Mouse (Mus musculus): ENCODE measurements around the gene Mrtfa. TPM values are rescaled to one million over a fixed set of nuclear protein-coding genes. Genes with fewer than 3 reads are reported as not detected.
A peak's percentile ranks its signal among the peaks of the same experiment; 100 is the strongest.

The Mrtfa gene
- polyA plus RNA-seq, 1 experiment from 2014 or later, result 28.3 TPM

DNA sequence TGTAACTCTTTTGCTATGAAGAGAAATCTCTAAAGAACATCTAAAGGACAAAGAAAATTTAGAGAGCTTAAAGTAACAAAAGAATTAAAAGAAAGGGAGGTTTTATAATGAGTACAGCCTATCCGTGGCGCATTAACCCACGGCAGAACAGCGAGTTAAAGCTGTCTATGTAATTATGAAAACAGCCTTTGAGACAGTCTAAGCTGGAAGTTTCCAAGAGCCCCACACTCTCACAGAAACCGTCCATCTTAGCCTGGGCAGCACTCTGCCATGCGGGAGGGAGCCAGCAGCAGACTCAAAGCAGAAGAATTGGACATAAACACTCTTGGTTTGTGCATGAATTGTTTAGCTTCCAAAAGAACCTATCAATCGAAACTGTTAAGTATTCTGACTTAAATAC lies 103.0 kb downstream of the Mrtfa start:
- no peak overlapping the region for H3K27ac ChIP-seq (ENCODE audit: low read length)

DNA sequence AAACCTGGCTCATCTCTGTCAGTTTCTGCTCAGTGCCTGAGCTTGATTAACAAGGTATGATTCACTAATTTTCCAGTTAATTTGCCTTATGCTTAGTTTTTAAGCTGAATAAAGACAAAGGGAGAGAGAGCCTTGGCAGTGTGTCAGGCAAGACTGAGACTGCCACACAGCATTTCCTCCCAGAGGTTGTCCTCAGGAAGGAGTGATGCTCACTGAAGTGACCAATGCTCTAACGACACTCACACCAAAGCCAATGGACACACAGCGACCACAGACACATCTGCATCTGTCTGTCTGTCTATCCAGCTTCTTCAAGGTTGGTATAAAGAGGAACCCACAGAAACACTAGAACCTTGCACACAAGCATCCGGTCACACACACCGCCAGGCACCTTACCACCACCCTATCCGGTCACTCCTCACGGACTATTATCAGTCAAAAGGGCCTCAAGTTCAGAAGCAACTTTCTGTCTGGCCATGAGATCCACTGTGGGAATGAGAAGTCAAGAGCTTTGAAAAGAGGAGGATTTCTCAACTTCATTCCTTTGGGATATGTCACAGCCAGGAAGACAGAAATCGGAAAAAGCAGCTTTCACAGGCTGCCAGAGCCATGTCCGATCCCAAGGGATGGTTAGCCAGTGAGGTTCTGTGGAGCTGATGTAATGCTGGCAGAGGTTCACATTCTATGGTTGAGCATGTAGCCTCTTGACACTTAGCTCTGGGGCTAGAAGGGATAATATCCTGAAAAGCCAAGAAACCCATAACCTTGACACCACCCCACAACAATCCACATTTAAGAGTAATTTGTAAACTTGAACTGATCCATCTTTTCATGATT lies 103.7 kb downstream of the Mrtfa start:
- Histone ChIP-seq H3K4me2 (ENCODE audit: low read length) (no peak overlapping the region), H3K9ac (replicated peaks; ENCODE audit: low read depth, low read length) (no peak overlapping the region), H3K4me3 (replicated peaks; ENCODE audit: low read length) (no peak overlapping the region), H3K4me1 (replicated peaks; ENCODE audit: control insufficient read depth, insufficient read depth, low read length) (peaks cover 20% of the 10 kb centered on the region), H3K27me3 (replicated peaks; ENCODE audit: control insufficient read depth, insufficient read depth, low read length) (no peaks in the 10 kb centered on the region), H3K27ac (ENCODE audit: low read length) (peak overlapping the region; percentile 17; the same call in 1 of the 2 replicates), H3K9me3 (ENCODE audit: control insufficient read depth, low read length) (no peaks in the 10 kb centered on the region), H3K36me3 (ENCODE audit: control insufficient read depth, insufficient read depth) (no peaks in the 10 kb centered on the region)
- 0 out of 2 replicates have a peak, but pooled peaks have one; percentile 43 for ATAC-seq
- 64% methylated on average over 8 of the region's 8 CpGs for WGBS

More for the DNA sequence above, 103.0 kb downstream of the Mrtfa start:
- Histone ChIP-seq H3K9me3 (ENCODE audit: control insufficient read depth, low read length) (no peaks in the 10 kb centered on the region), H3K4me3 (replicated peaks; ENCODE audit: low read length) (no peak overlapping the region), H3K27me3 (replicated peaks; ENCODE audit: control insufficient read depth, insufficient read depth, low read length) (no peaks in the 10 kb centered on the region), H3K9ac (replicated peaks; ENCODE audit: low read depth, low read length) (no peak overlapping the region), H3K4me2 (ENCODE audit: low read length) (no peak overlapping the region), H3K36me3 (ENCODE audit: control insufficient read depth, insufficient read depth) (no peaks in the 10 kb centered on the region), H3K4me1 (replicated peaks; ENCODE audit: control insufficient read depth, insufficient read depth, low read length) (peaks cover 20% of the 10 kb centered on the region)
- 10% methylated on average over 7 of the region's 7 CpGs for WGBS
- 0 out of 2 replicates have a peak, but pooled peaks have one; percentile 64 for ATAC-seq

DNA sequence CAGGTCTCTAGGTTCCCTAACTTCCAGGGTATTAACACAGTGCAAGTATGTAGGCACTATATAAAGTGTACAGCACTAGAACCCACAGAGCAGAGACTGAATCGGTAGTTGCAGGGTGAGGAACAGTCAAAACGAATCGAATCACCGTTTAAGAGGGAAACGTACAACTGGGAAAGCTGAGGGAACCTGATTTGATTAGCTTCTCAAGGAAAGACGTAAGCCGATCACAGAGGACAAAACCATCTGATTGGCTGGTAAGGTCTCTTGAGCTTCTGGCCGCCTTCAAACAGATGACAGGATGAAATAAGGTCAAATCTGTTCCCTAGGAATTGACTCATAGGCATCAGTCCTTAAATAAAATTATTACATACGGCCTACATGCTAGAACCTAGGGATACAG lies 106.7 kb downstream of the Mrtfa start:
- Histone ChIP-seq H3K9ac (replicated peaks; ENCODE audit: low read depth, low read length) (no peak overlapping the region; the same call in 1 of the 2 replicates), H3K36me3 (ENCODE audit: control insufficient read depth, insufficient read depth) (no peaks in the 10 kb centered on the region), H3K4me3 (replicated peaks; ENCODE audit: low read length) (no peak overlapping the region), H3K27me3 (replicated peaks; ENCODE audit: control insufficient read depth, insufficient read depth, low read length) (no peaks in the 10 kb centered on the region), H3K9me3 (ENCODE audit: control insufficient read depth, low read length) (no peaks in the 10 kb centered on the region), H3K4me2 (ENCODE audit: low read length) (no peak overlapping the region), H3K27ac (ENCODE audit: low read length) (no peak overlapping the region), H3K4me1 (replicated peaks; ENCODE audit: control insufficient read depth, insufficient read depth, low read length) (peaks cover 20% of the 10 kb centered on the region)
- WGBS, result 95% methylated on average over 9 of the region's 9 CpGs
- ATAC-seq, result no peak

DNA sequence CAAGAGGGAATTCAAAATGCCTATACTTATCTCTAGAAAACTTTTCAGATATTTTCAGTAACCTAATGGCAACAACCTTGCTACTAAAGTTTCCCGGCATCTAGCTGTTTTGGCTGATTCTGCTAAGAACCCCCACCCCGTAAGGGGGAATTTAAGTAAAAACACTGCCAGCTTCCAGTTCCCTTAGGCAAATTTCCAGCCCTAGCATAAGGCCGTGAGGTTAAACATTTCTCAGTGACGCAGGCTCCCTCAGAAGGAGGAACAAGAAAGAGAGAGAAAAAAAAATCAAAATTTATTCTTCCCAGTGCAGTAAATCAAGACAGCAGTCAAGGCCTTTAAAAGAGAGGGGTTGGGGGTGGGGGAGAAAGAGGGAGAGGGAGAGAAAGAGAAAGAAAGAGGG lies 107.3 kb downstream of the Mrtfa start:
- no peaks in the 10 kb centered on the region for H3K36me3 ChIP-seq (ENCODE audit: control insufficient read depth, insufficient read depth)
- H3K4me3 ChIP-seq (replicated peaks; ENCODE audit: low read length), result no peak overlapping the region
- WGBS, result 51% methylated on average over 4 of the region's 4 CpGs
- no peaks in the 10 kb centered on the region for H3K27me3 ChIP-seq (replicated peaks; ENCODE audit: control insufficient read depth, insufficient read depth, low read length)
- no peak overlapping the region for H3K4me2 ChIP-seq (ENCODE audit: low read length)
- no peak for ATAC-seq
- no peaks in the 10 kb centered on the region for H3K9me3 ChIP-seq (ENCODE audit: control insufficient read depth, low read length)
- H3K4me1 ChIP-seq (replicated peaks; ENCODE audit: control insufficient read depth, insufficient read depth, low read length), result peaks cover 20% of the 10 kb centered on the region
- H3K9ac ChIP-seq (replicated peaks; ENCODE audit: low read depth, low read length), result no peak overlapping the region
- H3K27ac ChIP-seq (ENCODE audit: low read length), result no peak overlapping the region

DNA sequence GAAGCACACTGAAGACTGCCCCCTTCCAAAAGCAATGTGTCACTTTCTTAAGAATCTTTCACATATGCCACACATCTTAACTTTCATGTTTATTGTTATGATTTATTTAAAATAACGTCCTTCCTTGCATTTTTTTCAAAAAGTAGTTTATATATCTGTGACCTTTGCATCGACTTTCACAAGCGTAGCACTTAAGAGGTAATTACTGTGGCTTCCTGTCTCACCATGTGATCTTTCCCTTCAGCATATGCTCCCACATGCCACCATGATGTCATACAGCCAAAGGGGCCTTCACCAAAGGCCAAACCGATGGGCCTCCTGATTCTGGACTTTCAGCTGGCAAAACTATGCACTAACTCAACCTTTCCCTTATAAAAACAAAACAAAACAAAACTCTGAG lies 109.3 kb downstream of the Mrtfa start:
- Histone ChIP-seq H3K9me3 (ENCODE audit: control insufficient read depth, low read length) (no peaks in the 10 kb centered on the region), H3K27ac (ENCODE audit: low read length) (no peak overlapping the region), H3K27me3 (replicated peaks; ENCODE audit: control insufficient read depth, insufficient read depth, low read length) (no peaks in the 10 kb centered on the region), H3K36me3 (ENCODE audit: control insufficient read depth, insufficient read depth) (no peaks in the 10 kb centered on the region), H3K9ac (replicated peaks; ENCODE audit: low read depth, low read length) (no peak overlapping the region), H3K4me3 (replicated peaks; ENCODE audit: low read length) (no peak overlapping the region), H3K4me1 (replicated peaks; ENCODE audit: control insufficient read depth, insufficient read depth, low read length) (peaks cover 8% of the 10 kb centered on the region; the same call in 1 of the 2 replicates), H3K4me2 (ENCODE audit: low read length) (no peak overlapping the region)
- no peak for ATAC-seq
- 88% methylated on average over 4 of the region's 4 CpGs for WGBS

DNA sequence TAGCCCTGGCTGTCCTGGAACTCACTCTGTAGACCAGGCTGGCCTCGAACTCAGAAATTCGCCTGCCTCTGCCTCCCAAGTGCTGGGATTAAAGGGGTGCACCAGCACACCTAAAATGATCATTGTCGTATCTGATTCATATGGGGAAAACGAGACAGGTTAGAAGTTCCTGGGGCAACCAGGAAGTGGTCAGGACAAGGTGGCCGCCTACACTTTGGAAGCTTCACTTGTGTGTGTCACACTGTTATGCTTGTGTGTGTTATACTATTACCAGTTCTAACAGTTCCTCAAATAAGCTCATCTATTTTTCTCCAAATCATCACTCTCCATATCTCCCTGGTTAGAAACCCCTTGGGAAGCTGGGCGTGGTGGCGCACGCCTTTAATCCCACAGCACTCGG lies 110.2 kb downstream of the Mrtfa start:
- H3K36me3 ChIP-seq (ENCODE audit: control insufficient read depth, insufficient read depth), result no peaks in the 10 kb centered on the region
- no peak overlapping the region for H3K4me2 ChIP-seq (ENCODE audit: low read length)
- H3K9ac ChIP-seq (replicated peaks; ENCODE audit: low read depth, low read length), result no peak overlapping the region
- no peaks in the 10 kb centered on the region for H3K27me3 ChIP-seq (replicated peaks; ENCODE audit: control insufficient read depth, insufficient read depth, low read length)
- H3K4me3 ChIP-seq (replicated peaks; ENCODE audit: low read length), result no peak overlapping the region
- no peak for ATAC-seq
- peaks cover 8% of the 10 kb centered on the region; the same call in 1 of the 2 replicates for H3K4me1 ChIP-seq (replicated peaks; ENCODE audit: control insufficient read depth, insufficient read depth, low read length)
- 97% methylated on average over 9 of the region's 9 CpGs for WGBS
- H3K9me3 ChIP-seq (ENCODE audit: control insufficient read depth, low read length), result no peaks in the 10 kb centered on the region
- H3K27ac ChIP-seq (ENCODE audit: low read length), result no peak overlapping the region

DNA sequence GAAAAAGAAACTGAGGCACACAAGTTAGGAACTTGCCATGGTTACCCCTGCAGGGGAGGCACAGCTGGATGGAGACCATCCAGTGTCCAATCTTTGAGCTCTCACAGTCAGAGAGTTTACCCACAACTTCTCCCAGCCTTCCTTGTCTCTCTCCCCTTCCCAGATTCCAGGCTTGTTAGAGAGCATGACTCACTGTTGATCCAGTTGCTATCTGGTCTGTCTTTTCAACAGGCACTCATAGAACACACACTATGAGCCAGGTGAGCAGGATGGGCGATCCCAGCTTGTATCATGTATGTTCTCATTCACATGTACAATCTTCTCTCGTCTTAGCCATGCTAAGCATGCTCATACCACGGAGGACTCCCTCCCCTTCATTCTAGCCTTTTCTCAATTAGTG lies 111.3 kb downstream of the Mrtfa start:
- Histone ChIP-seq H3K27me3 (replicated peaks; ENCODE audit: control insufficient read depth, insufficient read depth, low read length) (no peaks in the 10 kb centered on the region), H3K4me3 (replicated peaks; ENCODE audit: low read length) (no peak overlapping the region), H3K9ac (replicated peaks; ENCODE audit: low read depth, low read length) (no peak overlapping the region), H3K36me3 (ENCODE audit: control insufficient read depth, insufficient read depth) (no peaks in the 10 kb centered on the region), H3K4me1 (replicated peaks; ENCODE audit: control insufficient read depth, insufficient read depth, low read length) (peaks cover 8% of the 10 kb centered on the region; the same call in 1 of the 2 replicates), H3K4me2 (ENCODE audit: low read length) (no peak overlapping the region), H3K27ac (ENCODE audit: low read length) (no peak overlapping the region), H3K9me3 (ENCODE audit: control insufficient read depth, low read length) (no peaks in the 10 kb centered on the region)
- ATAC-seq, result no peak
- 91% methylated on average over 3 of the region's 3 CpGs for WGBS

DNA sequence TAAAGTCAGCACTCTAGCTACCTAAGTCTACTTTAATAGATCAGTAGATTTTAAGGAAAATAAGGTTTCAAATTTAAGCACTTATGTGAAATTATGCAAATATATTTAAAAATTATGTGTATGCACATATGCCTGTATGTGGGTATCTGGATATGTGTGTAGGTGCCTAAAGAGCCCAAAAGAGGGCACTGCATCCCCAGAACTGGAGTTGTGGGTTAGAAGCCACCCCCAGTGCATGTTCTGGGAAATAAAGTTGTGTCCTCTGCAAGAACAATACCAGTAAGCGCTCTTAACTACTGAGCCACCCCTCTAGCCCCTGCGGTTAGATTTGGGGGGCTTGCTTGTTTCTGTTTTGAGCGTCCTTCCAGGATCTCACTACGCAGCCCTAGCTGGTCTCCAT lies 113.0 kb downstream of the Mrtfa start:
- H3K27ac ChIP-seq (ENCODE audit: low read length), result no peak overlapping the region
- no peaks in the 10 kb centered on the region for H3K9me3 ChIP-seq (ENCODE audit: control insufficient read depth, low read length)
- WGBS, result 95% methylated on average over 4 of the region's 4 CpGs
- no peak overlapping the region for H3K4me2 ChIP-seq (ENCODE audit: low read length)
- ATAC-seq, result no peak
- no peaks in the 10 kb centered on the region for H3K27me3 ChIP-seq (replicated peaks; ENCODE audit: control insufficient read depth, insufficient read depth, low read length)
- no peak overlapping the region for H3K4me3 ChIP-seq (replicated peaks; ENCODE audit: low read length)
- no peak overlapping the region for H3K9ac ChIP-seq (replicated peaks; ENCODE audit: low read depth, low read length)
- no peaks in the 10 kb centered on the region for H3K36me3 ChIP-seq (ENCODE audit: control insufficient read depth, insufficient read depth)
- no peaks in the 10 kb centered on the region for H3K4me1 ChIP-seq (replicated peaks; ENCODE audit: control insufficient read depth, insufficient read depth, low read length)

DNA sequence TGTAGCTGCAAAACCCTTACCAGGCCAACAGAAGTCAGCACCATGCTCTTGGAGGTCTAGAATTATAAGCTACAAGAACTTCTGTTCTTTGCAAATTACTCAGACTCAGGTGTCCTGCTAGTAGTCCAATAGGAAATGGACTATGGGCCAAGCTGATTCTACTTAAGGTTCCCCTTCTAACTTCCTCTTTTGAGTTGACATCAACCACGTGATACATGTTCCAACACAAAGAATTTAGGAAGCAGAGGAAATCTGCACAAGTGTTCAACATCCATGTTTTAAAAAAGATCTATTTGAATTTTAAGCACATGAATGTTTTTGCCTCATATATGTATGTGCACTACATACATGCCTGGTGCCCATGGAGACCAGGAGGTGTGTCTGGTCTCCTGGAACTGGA lies 116.0 kb downstream of the Mrtfa start:
- Histone ChIP-seq H3K36me3 (ENCODE audit: control insufficient read depth, insufficient read depth) (no peaks in the 10 kb centered on the region), H3K27me3 (replicated peaks; ENCODE audit: control insufficient read depth, insufficient read depth, low read length) (no peaks in the 10 kb centered on the region), H3K9me3 (ENCODE audit: control insufficient read depth, low read length) (no peaks in the 10 kb centered on the region), H3K4me2 (ENCODE audit: low read length) (no peak overlapping the region), H3K4me1 (replicated peaks; ENCODE audit: control insufficient read depth, insufficient read depth, low read length) (no peaks in the 10 kb centered on the region), H3K27ac (ENCODE audit: low read length) (no peak overlapping the region), H3K4me3 (replicated peaks; ENCODE audit: low read length) (no peak overlapping the region), H3K9ac (replicated peaks; ENCODE audit: low read depth, low read length) (no peak overlapping the region)
- 91% methylated on average over 1 of the region's 1 CpGs for WGBS
- no peak for ATAC-seq
